Mouse (Mus musculus) hindbrain, postnatal 0 days (tissue): Measurements from ENCODE around the gene Hacd2. TPM values are rescaled to one million over a fixed set of nuclear protein-coding genes. Genes with fewer than 3 reads are reported as not detected.

Experiments
- ATAC-seq: fragments of 200-750 bp; cut with Nextera tagmentation; 2 replicates; pipeline ENCODE4 v1.8.0; 2017; ENCODE audit warnings: mild to moderate bottlenecking, moderate TSS enrichment, moderate library complexity
- DNase-seq: peaks from one replicate; pipeline ENCODE4 v3.0.0-alpha.2; 2015; ENCODE audit warnings: low spot score
- H3K27ac ChIP-seq: fragments of 300-500 bp; sonication (generic); 2 replicates; pipeline ENCODE4 v1.5.1; 2014; ENCODE audit warnings: mild to moderate bottlenecking
- H3K27me3 ChIP-seq: fragments of 300-500 bp; sonication (generic); 2 replicates; pipeline ENCODE4 v1.6.1; 2014; ENCODE audit warnings: low read length, mixed read lengths; ENCODE audit not compliant: insufficient read depth
- H3K36me3 ChIP-seq: fragments of 300-500 bp; sonication (generic); 2 replicates; pipeline ENCODE4 v1.6.1; 2014; ENCODE audit warnings: low read length, mixed read lengths; ENCODE audit not compliant: insufficient read depth
- H3K4me1 ChIP-seq: fragments of 300-500 bp; sonication (generic); 2 replicates; pipeline ENCODE4 v1.6.1; 2014; ENCODE audit warnings: antibody characterized with exemption, low read length, mixed read lengths; ENCODE audit not compliant: insufficient read depth
- H3K4me2 ChIP-seq: fragments of 300-500 bp; sonication (generic); 2 replicates; pipeline ENCODE4 v1.6.1; 2014; ENCODE audit warnings: low read depth, mild to moderate bottlenecking, low read length, moderate library complexity, mixed read lengths
- H3K4me3 ChIP-seq: fragments of 300-500 bp; sonication (generic); 2 replicates; pipeline ENCODE4 v1.5.1; 2014; ENCODE audit warnings: low read length
- H3K9ac ChIP-seq: fragments of 300-500 bp; sonication (generic); replicated peaks from 2 replicates; pipeline ENCODE4 v1.6.1; 2014; ENCODE audit warnings: mild to moderate bottlenecking, low read length, moderate library complexity, mixed read lengths
- H3K9me3 ChIP-seq: fragments of 300-500 bp; sonication (generic); 2 replicates; pipeline ENCODE4 v1.6.1; 2016; ENCODE audit warnings: low read length, mixed read lengths
- CTCF ChIP-seq: IDR thresholded peaks from 2 replicates; pipeline ENCODE4 v1.5.1; 2016; ENCODE audit warnings: antibody characterized with exemption, control low read depth, low read depth
- WGBS: fragments of 180-500 bp; shearing (Covaris S2); extraction: QIAGEN DNeasy Blood & Tissue Kit; methylation state at CpG from one replicate; pipeline ENCODE4 v1.1.7; 2014; 5-methylcytosine and 5-hydroxymethylcytosine counted together
- polyA plus RNA-seq: library from polyadenylated mRNA; unstranded; fragments of >200 nt; fragmentation: Nextera tagmentation; extraction: Ambion mirVana; gene quantifications from 2 replicates; pipeline ENCODE4 v1.2.1, GENCODE M21; 2015
- total RNA-seq: library from RNA; depleted of rRNA; stranded (reverse); fragments of >200 nt; gene quantifications from 2 replicates; pipeline ENCODE4 v1.2.3, GENCODE M21; 2014

Gene Hacd2
- total and polyA plus RNA-seq, 2 experiments from 2014 or later: 11.7 to 60.0 TPM

DNA sequence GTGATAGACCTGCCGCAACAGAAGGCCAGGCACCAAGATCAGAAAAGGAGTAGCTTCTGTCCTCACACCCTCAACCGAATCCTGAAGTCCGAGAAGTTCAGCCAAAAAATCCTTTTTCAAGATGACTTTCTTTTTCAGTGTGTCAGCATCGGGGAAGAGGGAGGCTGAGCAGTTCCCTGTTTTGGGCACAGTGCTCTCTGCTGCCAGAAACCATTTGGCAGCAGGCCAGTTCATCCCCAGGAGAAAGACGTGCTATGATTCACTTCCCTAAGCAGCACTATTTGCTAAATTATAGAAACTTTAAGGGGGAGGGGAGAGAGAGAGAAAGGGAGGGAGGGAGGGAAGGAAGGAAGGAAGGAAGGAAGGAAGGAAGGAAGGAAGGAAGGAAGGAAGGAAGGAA is 26.1 kb upstream of the Hacd2 start:
- H3K4me1 ChIP-seq: 0 out of 2 replicates have a peak, but pooled peaks cover 2% of the 10 kb centered on the region
- ATAC-seq: no peak
- H3K36me3 ChIP-seq: no peaks in the 10 kb centered on the region
- no peak overlapping the region for H3K4me3 ChIP-seq
- H3K9me3 ChIP-seq: no peaks in the 10 kb centered on the region
- H3K9ac ChIP-seq: no peak overlapping the region
- no peaks in the 10 kb centered on the region; the same call in 1 of the 2 replicates for H3K27me3 ChIP-seq
- peak; percentile 78 for DNase-seq
- no peak overlapping the region for H3K27ac ChIP-seq
- no peak for TF ChIP-seq CTCF
- 30% methylated on average over 5 of the region's 5 CpGs for WGBS
- no peak overlapping the region for H3K4me2 ChIP-seq

- Histone ChIP-seq H3K9ac (no peak overlapping the region), H3K4me1 (0 out of 2 replicates have a peak, but pooled peaks cover 5% of the 10 kb centered on the region), H3K27ac (no peak overlapping the region), H3K9me3 (no peaks in the 10 kb centered on the region), H3K36me3 (no peaks in the 10 kb centered on the region), H3K4me3 (no peak overlapping the region), H3K27me3 (no peaks in the 10 kb centered on the region), H3K4me2 (no peak overlapping the region)
- no peak for TF ChIP-seq CTCF
- WGBS: 62% methylated on average over 4 of the region's 4 CpGs
- DNase-seq: no peak
- ATAC-seq: no peak
Observed at GRCm38 (mm10) chr16:34997052-34997451, 25.2 kb upstream of the Hacd2 start.

DNA sequence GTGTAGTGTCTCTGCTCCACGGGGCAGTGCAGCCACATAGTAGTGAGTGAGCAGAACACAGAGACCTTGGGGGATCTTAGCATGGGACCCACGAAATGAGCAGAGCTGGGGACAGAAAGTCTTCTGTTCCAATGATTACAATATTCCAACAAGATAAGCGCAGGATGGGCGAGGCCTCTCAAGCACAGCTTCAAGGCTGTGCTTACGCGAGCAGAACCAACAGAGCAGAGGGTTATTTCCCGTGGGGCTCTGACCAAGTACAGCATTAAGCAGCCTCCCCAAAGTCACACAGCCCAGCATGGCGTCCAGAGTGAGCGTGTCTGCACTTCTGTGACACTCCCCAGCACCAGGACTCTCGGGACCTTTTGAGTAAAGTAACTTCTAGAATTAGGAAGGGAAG is 24.7 kb upstream of the Hacd2 start:
- DNase-seq (no peak), ATAC-seq (no peak)
- Histone ChIP-seq H3K36me3 (no peaks in the 10 kb centered on the region), H3K4me1 (0 out of 2 replicates have a peak, but pooled peaks cover 5% of the 10 kb centered on the region), H3K4me3 (no peak overlapping the region), H3K27me3 (no peaks in the 10 kb centered on the region), H3K9ac (no peak overlapping the region), H3K9me3 (no peaks in the 10 kb centered on the region), H3K4me2 (no peak overlapping the region), H3K27ac (no peak overlapping the region)
- WGBS: 74% methylated on average over 10 of the region's 10 CpGs
- no peak for TF ChIP-seq CTCF

DNA sequence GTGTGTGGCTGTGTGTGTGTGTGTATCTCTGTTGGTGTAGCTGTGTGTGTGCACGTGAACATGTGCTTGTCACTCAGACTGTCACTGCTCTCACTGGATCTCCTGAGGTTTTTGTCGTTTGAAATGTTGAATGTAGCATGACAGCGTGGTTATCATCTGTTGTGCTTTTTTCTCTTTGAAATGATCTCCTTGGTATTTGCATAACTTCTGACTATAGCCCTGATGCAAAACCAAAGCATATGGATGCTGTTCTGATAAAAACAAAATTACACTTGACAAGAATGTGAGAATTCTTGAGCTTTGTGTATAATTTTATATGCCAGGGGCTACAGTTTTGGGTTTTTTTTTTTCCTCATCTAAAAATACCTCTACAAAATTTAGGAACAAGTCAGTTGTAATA is 23.2 kb upstream of the Hacd2 start:
- Histone ChIP-seq H3K9ac (no peak overlapping the region), H3K4me3 (no peak overlapping the region), H3K27ac (no peak overlapping the region), H3K4me1 (0 out of 2 replicates have a peak, but pooled peaks cover 5% of the 10 kb centered on the region), H3K27me3 (no peaks in the 10 kb centered on the region), H3K36me3 (no peaks in the 10 kb centered on the region), H3K9me3 (no peaks in the 10 kb centered on the region), H3K4me2 (no peak overlapping the region)
- TF ChIP-seq CTCF: no peak
- WGBS: 63% methylated on average over 3 of the region's 3 CpGs
- DNase-seq (no peak), ATAC-seq (no peak)

DNA sequence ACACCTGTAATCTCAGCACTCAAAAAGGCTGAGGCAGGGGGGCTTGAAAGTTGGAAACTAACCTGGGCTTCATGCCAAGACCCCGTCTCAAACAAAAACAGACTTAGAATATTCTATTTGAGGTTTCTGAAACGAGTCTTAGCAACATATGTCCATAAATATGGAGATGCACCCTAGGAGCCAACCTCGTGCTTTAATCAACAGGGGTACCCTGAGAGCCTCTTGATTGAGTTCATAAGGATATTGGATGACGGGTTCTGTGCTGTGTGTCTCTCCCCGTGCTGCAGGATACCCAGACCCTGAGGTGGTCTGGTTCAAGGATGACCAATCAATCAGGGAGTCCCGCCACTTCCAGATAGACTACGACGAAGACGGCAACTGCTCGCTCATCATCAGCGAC is 22.2 kb upstream of the Hacd2 start:
- peak overlapping the region; percentile 43 for H3K4me2 ChIP-seq
- H3K27ac ChIP-seq: no peak overlapping the region
- no peak for ATAC-seq
- H3K9ac ChIP-seq: no peak overlapping the region
- no peaks in the 10 kb centered on the region for H3K36me3 ChIP-seq
- DNase-seq: no peak
- 35% methylated on average over 11 of the region's 11 CpGs for WGBS
- H3K9me3 ChIP-seq: no peaks in the 10 kb centered on the region
- H3K4me1 ChIP-seq: 0 out of 2 replicates have a peak, but pooled peaks cover 5% of the 10 kb centered on the region
- no peaks in the 10 kb centered on the region for H3K27me3 ChIP-seq
- no peak for TF ChIP-seq CTCF
- H3K4me3 ChIP-seq: no peak overlapping the region

GRCm38 (mm10) chr16:35000923-35001560 is 21.2 kb upstream of the Hacd2 start:
- WGBS: 6% methylated on average over 10 of the region's 10 CpGs
- no peak overlapping the region; the same call in 1 of the 2 replicates for H3K9ac ChIP-seq
- H3K4me2 ChIP-seq: peak overlapping the region; percentile 43
- ATAC-seq (no peak), DNase-seq (peak; percentile 38)
- TF ChIP-seq CTCF: no peak
- no peak overlapping the region; the same call in 1 of the 2 replicates for H3K4me3 ChIP-seq
- no peaks in the 10 kb centered on the region for H3K36me3 ChIP-seq
- no peak overlapping the region for H3K27ac ChIP-seq
- H3K4me1 ChIP-seq: 0 out of 2 replicates have a peak, but pooled peaks cover 5% of the 10 kb centered on the region
- no peaks in the 10 kb centered on the region for H3K9me3 ChIP-seq
- H3K27me3 ChIP-seq: no peaks in the 10 kb centered on the region

DNA sequence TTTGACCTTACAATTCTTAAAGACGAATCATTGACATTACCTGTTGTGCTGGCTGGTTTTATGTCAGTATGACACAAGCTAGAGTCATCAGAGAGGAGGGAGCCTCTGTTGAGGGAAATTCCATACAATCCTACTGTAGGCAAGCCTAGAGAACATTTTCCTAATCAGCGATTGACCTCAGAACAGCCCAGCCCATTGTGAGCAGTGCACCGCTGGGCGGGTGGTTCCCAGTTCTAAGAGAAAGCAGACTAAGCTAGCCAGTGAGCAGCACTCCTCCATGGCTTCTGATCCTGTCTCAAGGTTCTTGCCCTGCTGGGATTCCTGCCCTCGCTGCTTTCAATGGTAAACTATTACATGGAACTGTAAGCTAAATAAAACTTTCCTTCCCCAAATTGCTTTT is 17.9 kb upstream of the Hacd2 start:
- Histone ChIP-seq H3K4me1 (0 out of 2 replicates have a peak, but pooled peaks cover 5% of the 10 kb centered on the region), H3K36me3 (no peaks in the 10 kb centered on the region), H3K27me3 (no peaks in the 10 kb centered on the region), H3K27ac (no peak overlapping the region), H3K9me3 (no peaks in the 10 kb centered on the region), H3K9ac (no peak overlapping the region), H3K4me3 (no peak overlapping the region), H3K4me2 (no peak overlapping the region)
- 69% methylated on average over 5 of the region's 5 CpGs for WGBS
- DNase-seq (no peak), ATAC-seq (no peak)
- no peak for TF ChIP-seq CTCF
